Comparison of ENCODE assay signal across 8 mouse cellular contexts in the genomic region with DNA sequence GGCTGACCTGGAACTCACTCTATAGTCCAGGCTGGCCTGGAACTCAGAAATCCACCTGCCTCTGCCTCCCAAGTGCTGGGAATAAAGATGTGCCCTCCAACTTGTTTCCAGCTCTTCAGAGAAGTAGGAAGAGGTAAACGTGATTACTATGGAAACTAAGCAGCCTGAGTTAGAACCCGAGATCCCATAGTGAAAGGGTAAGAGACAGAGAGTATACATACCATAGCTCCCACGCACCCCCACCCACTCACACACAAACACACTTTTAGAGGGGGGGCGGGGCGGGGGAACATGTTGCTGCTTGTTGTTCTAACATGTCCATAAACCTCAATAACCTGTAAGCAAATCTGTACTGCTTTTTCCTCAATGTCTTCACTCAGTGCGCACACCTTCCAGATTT. TPM values are rescaled to one million over a fixed set of nuclear protein-coding genes. Genes with fewer than 3 reads are reported as not detected.
DNase-seq lines count a peak whose midpoint lies in the region; ATAC-seq and TF ChIP-seq lines count a peak whose summit lies in the region.

No protein-coding gene starts in this region.

- H3K4me1 ChIP-seq in kidney, embryonic 14.5 days (ENCODE audit: control insufficient read depth, insufficient read depth, low read length), result peaks cover 10% of the 10 kb centered on the region
- peaks cover 17% of the 10 kb centered on the region for H3K4me1 ChIP-seq in embryonic facial prominence, embryonic 10.5 days
- H3K4me1 ChIP-seq in hindbrain, postnatal 0 days (ENCODE audit: insufficient read depth, low read length), result peaks cover 13% of the 10 kb centered on the region
- peaks cover 25% of the 10 kb centered on the region for H3K4me1 ChIP-seq in midbrain, embryonic 16.5 days (ENCODE audit: control insufficient read depth, insufficient read depth, low read length)

- no peak for DNase-seq in kidney, adult 11 months
- no peak for DNase-seq in embryonic facial prominence, embryonic 10.5 days (ENCODE audit: low spot score)
- no peak for DNase-seq in hindbrain, postnatal 0 days (ENCODE audit: low spot score)
- DNase-seq in adrenal gland, postnatal 25 days, result no peak
- DNase-seq in c-Kit-positive CD71-positive TER-119-positive erythroid progenitor cells, embryonic 14.5 days (ENCODE audit: low spot score), result no peak
- DNase-seq in gastrocnemius, postnatal 14 days, result no peak

- no peaks in the 10 kb centered on the region for H3K27me3 ChIP-seq in kidney, embryonic 14.5 days (ENCODE audit: control insufficient read depth, insufficient read depth, low read length)
- H3K27me3 ChIP-seq in embryonic facial prominence, embryonic 10.5 days (replicated peaks; ENCODE audit: low read depth, poor library complexity, severe bottlenecking), result no peaks in the 10 kb centered on the region
- H3K27me3 ChIP-seq in hindbrain, postnatal 0 days (ENCODE audit: insufficient read depth, low read length), result no peaks in the 10 kb centered on the region
- no peaks in the 10 kb centered on the region for H3K27me3 ChIP-seq in midbrain, embryonic 16.5 days (ENCODE audit: control insufficient read depth, insufficient read depth, low read depth, low read length)

- H3K4me2 ChIP-seq in kidney, embryonic 14.5 days (replicated peaks; ENCODE audit: low read depth, low read length), result peak overlapping the region; percentile 61
- peak overlapping the region; percentile 69 for H3K4me2 ChIP-seq in hindbrain, postnatal 0 days (ENCODE audit: low read depth, low read length)
- H3K4me2 ChIP-seq in midbrain, embryonic 16.5 days (ENCODE audit: low read length), result peak overlapping the region; percentile 75

- H3K27ac ChIP-seq in kidney, embryonic 14.5 days (ENCODE audit: low read depth, low read length), result no peak overlapping the region
- no peak overlapping the region for H3K27ac ChIP-seq in embryonic facial prominence, embryonic 10.5 days (replicated peaks)
- 0 out of 2 replicates have a peak overlapping the region, but pooled peaks have one; percentile 99 for H3K27ac ChIP-seq in hindbrain, postnatal 0 days
- H3K27ac ChIP-seq in midbrain, embryonic 16.5 days (ENCODE audit: low read length), result no peak overlapping the region

- peak overlapping the region; percentile 99; the same call in 1 of the 2 replicates for H3K4me3 ChIP-seq in kidney, embryonic 14.5 days (ENCODE audit: low read length)
- peak overlapping the region; percentile 99 for H3K4me3 ChIP-seq in embryonic facial prominence, embryonic 10.5 days
- H3K4me3 ChIP-seq in hindbrain, postnatal 0 days (ENCODE audit: low read length), result peak overlapping the region; percentile 90
- peak overlapping the region; percentile 86 for H3K4me3 ChIP-seq in midbrain, embryonic 16.5 days (ENCODE audit: low read depth, low read length)

- 64% methylated on average over 6 of the region's 6 CpGs for WGBS in kidney, embryonic 14.5 days
- WGBS in embryonic facial prominence, embryonic 10.5 days, result 85% methylated on average over 6 of the region's 6 CpGs
- 69% methylated on average over 6 of the region's 6 CpGs for WGBS in hindbrain, postnatal 0 days
- WGBS in midbrain, embryonic 16.5 days, result 80% methylated on average over 6 of the region's 6 CpGs

- TF ChIP-seq CTCF in hindbrain, postnatal 0 days (IDR thresholded peaks at IDR 0.05; ENCODE audit: low read depth), result no peak

- no peaks in the 10 kb centered on the region for H3K36me3 ChIP-seq in kidney, embryonic 14.5 days (ENCODE audit: control insufficient read depth, insufficient read depth, low read length)
- peaks cover 9% of the 10 kb centered on the region for H3K36me3 ChIP-seq in embryonic facial prominence, embryonic 10.5 days (replicated peaks)
- no peaks in the 10 kb centered on the region for H3K36me3 ChIP-seq in hindbrain, postnatal 0 days (ENCODE audit: insufficient read depth, low read length)
- no peaks in the 10 kb centered on the region for H3K36me3 ChIP-seq in midbrain, embryonic 16.5 days (ENCODE audit: control insufficient read depth, insufficient read depth, low read length)

- intact Hi-C loops in gastrocnemius, postnatal 14 days (cut with DNase I; ENCODE audit: low total_unique reads), result no loop called here

- peak overlapping the region; percentile 99; the same call in 1 of the 2 replicates for H3K9ac ChIP-seq in kidney, embryonic 14.5 days (ENCODE audit: low read depth, low read length)
- peak overlapping the region; percentile 98; the same call in 1 of the 2 replicates for H3K9ac ChIP-seq in hindbrain, postnatal 0 days (replicated peaks; ENCODE audit: low read length)
- no peak overlapping the region for H3K9ac ChIP-seq in midbrain, embryonic 16.5 days (ENCODE audit: low read depth, low read length)

- no peak for ATAC-seq in kidney, embryonic 14.5 days (ENCODE audit: low FRiP score, low TSS enrichment)
- ATAC-seq in hindbrain, postnatal 0 days, result no peak
- no peak for ATAC-seq in midbrain, embryonic 16.5 days

- no peaks in the 10 kb centered on the region for H3K9me3 ChIP-seq in kidney, embryonic 14.5 days (ENCODE audit: control insufficient read depth, low read length)
- peaks cover 4% of the 10 kb centered on the region; the same call in 1 of the 2 replicates for H3K9me3 ChIP-seq in embryonic facial prominence, embryonic 10.5 days
- H3K9me3 ChIP-seq in hindbrain, postnatal 0 days (ENCODE audit: low read length), result no peaks in the 10 kb centered on the region
- no peaks in the 10 kb centered on the region for H3K9me3 ChIP-seq in midbrain, embryonic 16.5 days (replicated peaks; ENCODE audit: control insufficient read depth, low read length, poor library complexity, severe bottlenecking)

RNA-seq across cellular contexts. Expression of a gene that starts 2.0 kb away (rescaled TPM):
- polyA plus RNA-seq in kidney, embryonic 14.5 days (2014; fragmentation: Nextera tagmentation; extraction: Ambion mirVana), result 53.6 and 78.6 TPM in 2 replicates
- polyA plus RNA-seq in embryonic facial prominence, embryonic 10.5 days (2016; fragmentation: Nextera tagmentation; extraction: Ambion mirVana), result 85.5 and 88.1 TPM in 2 replicates
- total RNA-seq in hindbrain, postnatal 0 days (2014; rRNA removed), result 35.0 and 69.2 TPM in 2 replicates
- 99.8 and 102 TPM in 2 replicates for polyA plus RNA-seq in hindbrain, postnatal 0 days (2015; fragmentation: Nextera tagmentation; extraction: Ambion mirVana)
- polyA plus RNA-seq in midbrain, embryonic 16.5 days (2015; fragmentation: Nextera tagmentation; extraction: Ambion mirVana), result 151 and 163 TPM in 2 replicates
- 109 and 110 TPM in 2 replicates for total RNA-seq in adrenal gland, postnatal 25 days (2021)
- total RNA-seq in gastrocnemius, postnatal 14 days (2021), result 10 to 100 TPM; 46.3 to 54.3 TPM

RNA-seq across cellular contexts. Expression of a gene that starts 37.1 kb away (rescaled TPM):
- 58.4 and 64.8 TPM in 2 replicates for polyA plus RNA-seq in kidney, embryonic 14.5 days (2014; fragmentation: Nextera tagmentation; extraction: Ambion mirVana)
- 65.7 and 67.0 TPM in 2 replicates for polyA plus RNA-seq in embryonic facial prominence, embryonic 10.5 days (2016; fragmentation: Nextera tagmentation; extraction: Ambion mirVana)
- 21.2 and 22.5 TPM in 2 replicates for total RNA-seq in hindbrain, postnatal 0 days (2014; rRNA removed)
- 35.1 and 39.5 TPM in 2 replicates for polyA plus RNA-seq in hindbrain, postnatal 0 days (2015; fragmentation: Nextera tagmentation; extraction: Ambion mirVana)
- 38.2 and 41.6 TPM in 2 replicates for polyA plus RNA-seq in midbrain, embryonic 16.5 days (2015; fragmentation: Nextera tagmentation; extraction: Ambion mirVana)
- total RNA-seq in adrenal gland, postnatal 25 days (2021), result 25.9 and 31.6 TPM in 2 replicates
- 10 to 100 TPM; 32.0 to 36.0 TPM for total RNA-seq in gastrocnemius, postnatal 14 days (2021)
